Mouse (Mus musculus) MEL (cell line): ENCODE data around the gene Dnah10. TPM values are rescaled to one million over a fixed set of nuclear protein-coding genes. Genes with fewer than 3 reads are reported as not detected.

Source experiments
- DNase-seq: peaks from one replicate; pipeline ENCODE4 v3.0.0; 2011; ENCODE audit warnings: low read depth, low spot score
- H3K27ac ChIP-seq: 2 replicates; pipeline ENCODE4 v1.5.1; 2012; ENCODE audit warnings: low read depth, mild to moderate bottlenecking, control low read depth, low read length, moderate library complexity; ENCODE audit not compliant: control insufficient read depth
- H3K27me3 ChIP-seq, 2 experiments: fragments of 150-350 bp in 1 of 2; sonication (generic) in 1 of 2; 2 replicates each; pipeline ENCODE4 v1.6.1; 2012; ENCODE audit warnings: low read length in 2 of 2, mild to moderate bottlenecking in 2 of 2, improper control_type of control experiment in 1 of 2, moderate library complexity in 1 of 2; ENCODE audit not compliant: insufficient read depth in 2 of 2, control insufficient read depth in 1 of 2
- H3K36me3 ChIP-seq, 2 experiments: 2 replicates each; pipeline ENCODE4 v1.6.1; 2012 to 2014; ENCODE audit warnings: low read length in 2 of 2, improper control_type of control experiment in 1 of 2, inconsistent platforms in 1 of 2, mild to moderate bottlenecking in 1 of 2; ENCODE audit not compliant: insufficient read depth in 2 of 2, control insufficient read depth in 1 of 2
- H3K4me1 ChIP-seq, 2 experiments: fragments of 150-350 bp in 1 of 2; sonication (generic) in 1 of 2; 2 replicates each; pipeline ENCODE4 v1.6.1; 2012; ENCODE audit warnings: low read length in 2 of 2, improper control_type of control experiment in 1 of 2, mild to moderate bottlenecking in 1 of 2; ENCODE audit not compliant: insufficient read depth in 2 of 2, control insufficient read depth in 1 of 2
- H3K4me3 ChIP-seq, 2 experiments: fragments of 150-350 bp in 1 of 2; sonication (generic) in 1 of 2; 2 replicates each; pipeline ENCODE4 v1.5.1; 2012; ENCODE audit warnings: low read depth in 2 of 2, low read length in 2 of 2, mild to moderate bottlenecking in 2 of 2, moderate library complexity in 2 of 2, control low read depth in 1 of 2, improper control_type of control experiment in 1 of 2; ENCODE audit not compliant: control insufficient read depth in 1 of 2, insufficient read depth in 1 of 2
- H3K79me2 ChIP-seq: 2 replicates; pipeline ENCODE4 v1.6.1; 2012; ENCODE audit warnings: mild to moderate bottlenecking, low read length, moderate library complexity; ENCODE audit not compliant: control insufficient read depth, poor library complexity, insufficient read depth
- H3K9ac ChIP-seq: 2 replicates; pipeline ENCODE4 v1.6.1; 2012; ENCODE audit warnings: low read depth, mild to moderate bottlenecking, control low read depth, low read length, moderate library complexity; ENCODE audit not compliant: control insufficient read depth, poor library complexity, severe bottlenecking
- H3K9me3 ChIP-seq: fragments of 150-350 bp; sonication (generic); replicated peaks from 2 replicates; pipeline ENCODE4 v1.6.1; 2012; ENCODE audit warnings: mild to moderate bottlenecking, low read length, improper control_type of control experiment, moderate library complexity; ENCODE audit not compliant: insufficient read depth
- BHLHE40 ChIP-seq: IDR thresholded peaks from 2 replicates; pipeline ENCODE4 v1.6.1; 2012; ENCODE audit warnings: low read depth, mild to moderate bottlenecking, inconsistent platforms, low read length, improper control_type of control experiment, borderline replicate concordance
- CHD1 ChIP-seq: IDR thresholded peaks from 2 replicates; pipeline ENCODE4 v1.6.1; 2012; ENCODE audit warnings: low read depth, mild to moderate bottlenecking, inconsistent platforms, low read length, improper control_type of control experiment
- CHD2 ChIP-seq: IDR thresholded peaks from 2 replicates; pipeline ENCODE4 v1.6.1; 2011; ENCODE audit warnings: low read length, improper control_type of control experiment
- EP300 ChIP-seq, 2 experiments: IDR thresholded peaks; 2 replicates each; pipeline ENCODE4 v1.6.1; 2011; ENCODE audit warnings: improper control_type of control experiment in 2 of 2, low read length in 2 of 2, low read depth in 1 of 2, mild to moderate bottlenecking in 1 of 2
- GABPA ChIP-seq: IDR thresholded peaks from 2 replicates; pipeline ENCODE4 v1.6.1; 2012; ENCODE audit warnings: low read depth, mild to moderate bottlenecking, inconsistent platforms, low read length, improper control_type of control experiment, moderate library complexity
- HCFC1 ChIP-seq: IDR thresholded peaks from 2 replicates; pipeline ENCODE4 v1.6.1; 2012; ENCODE audit warnings: low read depth, mild to moderate bottlenecking, inconsistent platforms, low read length, improper control_type of control experiment, moderate library complexity
- JUND ChIP-seq: IDR thresholded peaks from 2 replicates; pipeline ENCODE4 v1.6.1; 2011; ENCODE audit warnings: low read depth, mild to moderate bottlenecking, improper control_type of control experiment, low read length
- KAT2A ChIP-seq: conservative IDR thresholded peaks from 2 replicates; pipeline ENCODE4 v1.6.1; 2012; ENCODE audit warnings: low read depth, low read length, improper control_type of control experiment, inconsistent platforms
- MAFK ChIP-seq: IDR thresholded peaks from 2 replicates; pipeline ENCODE4 v1.6.1; 2011; ENCODE audit warnings: low read depth, mild to moderate bottlenecking, low read length, improper control_type of control experiment, borderline replicate concordance
- MEF2A ChIP-seq: IDR thresholded peaks from 2 replicates; pipeline ENCODE4 v1.6.1; 2014; ENCODE audit warnings: low read depth, mild to moderate bottlenecking, inconsistent platforms, low read length, improper control_type of control experiment; ENCODE audit not compliant: poor library complexity, insufficient replicate concordance, severe bottlenecking; ENCODE audit errors: extremely low read depth
- MYB ChIP-seq: IDR thresholded peaks from 2 replicates; pipeline ENCODE4 v1.6.1; 2011; ENCODE audit warnings: mild to moderate bottlenecking, low read depth, low read length, improper control_type of control experiment
- NELFE ChIP-seq: IDR thresholded peaks from 2 replicates; pipeline ENCODE4 v1.6.1; 2011; ENCODE audit warnings: low read depth, low read length, improper control_type of control experiment
- POLR2A ChIP-seq, 2 experiments: IDR thresholded peaks; 2 replicates each; pipeline ENCODE4 v1.6.1; 2011 to 2012; ENCODE audit warnings: low read length in 2 of 2, mild to moderate bottlenecking in 2 of 2, control low read depth in 1 of 2, improper control_type of control experiment in 1 of 2, low read depth in 1 of 2, moderate library complexity in 1 of 2; ENCODE audit not compliant: control insufficient read depth in 1 of 2, insufficient read depth in 1 of 2, poor library complexity in 1 of 2
- POLR2AphosphoS2 ChIP-seq: IDR thresholded peaks from 2 replicates; pipeline ENCODE4 v1.6.1; 2011; ENCODE audit warnings: low read length, improper control_type of control experiment
- RCOR1 ChIP-seq: IDR thresholded peaks from 2 replicates; pipeline ENCODE4 v1.6.1; 2012; ENCODE audit warnings: low read depth, mild to moderate bottlenecking, inconsistent platforms, low read length, improper control_type of control experiment
- SIN3A ChIP-seq: IDR thresholded peaks from 2 replicates; pipeline ENCODE4 v1.6.1; 2012; ENCODE audit warnings: low read length, improper control_type of control experiment, inconsistent platforms
- SMC3 ChIP-seq: IDR thresholded peaks from 2 replicates; pipeline ENCODE4 v1.6.1; 2011; ENCODE audit warnings: low read depth, low read length, improper control_type of control experiment
- TAL1 ChIP-seq: IDR thresholded peaks from 2 replicates; pipeline ENCODE4 v1.6.1; 2012; ENCODE audit warnings: mild to moderate bottlenecking, inconsistent platforms, low read length, moderate library complexity, mixed read lengths
- TBP ChIP-seq: IDR thresholded peaks from 2 replicates; pipeline ENCODE4 v1.8.0; 2011; ENCODE audit warnings: low read depth, low read length, improper control_type of control experiment
- USF1 ChIP-seq: IDR thresholded peaks from 2 replicates; pipeline ENCODE4 v1.6.1; 2014; ENCODE audit warnings: low read depth, mild to moderate bottlenecking, inconsistent platforms, low read length, improper control_type of control experiment, moderate library complexity
- ZKSCAN1 ChIP-seq: IDR thresholded peaks from 2 replicates; pipeline ENCODE4 v1.6.1; 2012; ENCODE audit warnings: low read depth, mild to moderate bottlenecking, inconsistent platforms, low read length, improper control_type of control experiment, moderate library complexity
- ZMIZ1 ChIP-seq: IDR thresholded peaks from 2 replicates; pipeline ENCODE4 v1.6.1; 2012; ENCODE audit warnings: low read depth, mild to moderate bottlenecking, inconsistent platforms, low read length, improper control_type of control experiment, moderate library complexity
- ZNF384 ChIP-seq: IDR thresholded peaks from 2 replicates; pipeline ENCODE4 v1.6.1; 2012; ENCODE audit warnings: low read depth, mild to moderate bottlenecking, inconsistent platforms, low read length, improper control_type of control experiment
- polyA plus RNA-seq, 2 experiments: library from polyadenylated mRNA; stranded (reverse) in 1 of 2; unstranded in 1 of 2; fragments of >175 nt in 1 of 2; fragments of >200 nt in 1 of 2; gene quantifications; 2 replicates each; pipeline versions ENCODE4 v1.2.1 to v1.2.4; 2012; ENCODE audit warnings: low replicate concordance in 2 of 2, low read depth in 1 of 2; ENCODE audit not compliant: insufficient read length in 2 of 2, insufficient read depth in 1 of 2, missing spikeins in 1 of 2
- total RNA-seq: library from RNA; depleted of rRNA; stranded (reverse); fragments of 300-350 nt; gene quantifications from 2 replicates; pipeline ENCODE4 v1.2.3, GENCODE M21; 2012

The Dnah10 gene
- total and polyA plus RNA-seq, 3 experiments = 0.04 to 0.11 TPM; not detected in 1

DNA sequence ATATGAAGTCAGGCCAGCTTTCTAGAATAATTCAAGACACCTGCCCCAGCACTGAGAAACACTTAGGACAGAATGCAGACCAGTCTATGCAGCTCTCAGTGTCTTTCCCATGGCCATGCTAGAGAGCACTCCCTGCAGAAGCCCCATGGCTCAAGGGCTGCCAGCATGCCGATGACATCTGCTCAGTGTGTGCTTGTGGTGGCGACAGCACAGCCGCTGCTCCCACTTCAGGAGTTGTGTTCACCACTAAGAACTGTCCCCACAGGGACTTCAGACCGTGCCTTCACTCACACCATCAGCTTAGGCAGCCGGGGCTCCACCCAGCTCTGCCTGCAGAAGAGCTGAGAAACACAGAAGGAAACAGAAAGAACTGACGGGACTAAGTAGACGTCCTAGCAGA, 115.3 kb downstream of the Dnah10 start:
- peaks cover 5 to 7% of the 10 kb centered on the region in 2 experiments for H3K4me1 ChIP-seq
- TF ChIP-seq MAFK (no peak), ZKSCAN1 (no peak), ZMIZ1 (no peak), ZNF384 (no peak), NELFE (no peak), TAL1 (no peak), RCOR1 (no peak), POLR2A (IDR thresholded peaks at IDR 0.05; ENCODE audit: control insufficient read depth in 1 of 2, insufficient read depth in 1 of 2, low read depth in 1 of 2, low read length in 2 of 2, poor library complexity in 1 of 2) (no peak), JUND (no peak), TBP (no peak), BHLHE40 (no peak), KAT2A (no peak)
- TF ChIP-seq, all 39 proteins: peak for 0
- no peaks in the 10 kb centered on the region for H3K9me3 ChIP-seq

GRCm38 (mm10) chr5:124840669-124841068, 115.8 kb downstream of the Dnah10 start:
- TF ChIP-seq MYB (no peak), POLR2AphosphoS2 (no peak), CHD1 (no peak), MAFK (no peak), GABPA (no peak), SMC3 (no peak), TAL1 (no peak), NELFE (no peak), USF1 (no peak), SIN3A (no peak), HCFC1 (no peak), CHD2 (no peak), JUND (no peak), MEF2A (no peak), EP300 (IDR thresholded peaks at IDR 0.05; ENCODE audit: low read depth in 1 of 2, low read length in 2 of 2) (no peak)
- Histone ChIP-seq H3K27ac (no peak overlapping the region), H3K36me3 (peaks cover 0 to 8% of the 10 kb centered on the region in 2 experiments; a peak in 2 of 4 replicates), H3K4me1 (peaks cover 7 to 9% of the 10 kb centered on the region in 2 experiments), H3K9ac (no peak overlapping the region), H3K9me3 (no peaks in the 10 kb centered on the region), H3K79me2 (no peaks in the 10 kb centered on the region), H3K27me3 (no peaks in the 10 kb centered on the region), H3K4me3 (no peak overlapping the region)
- DNase-seq = no peak

More for the DNA sequence above, 115.3 kb downstream of the Dnah10 start:
- Histone ChIP-seq H3K9ac (no peak overlapping the region), H3K27ac (no peak overlapping the region), H3K4me3 (no peak overlapping the region), H3K27me3 (no peaks in the 10 kb centered on the region), H3K36me3 (peaks cover 0 to 6% of the 10 kb centered on the region in 2 experiments; a peak in 2 of 4 replicates), H3K79me2 (no peaks in the 10 kb centered on the region)
- no peak for DNase-seq
